Mouse (Mus musculus) heart, adult 8-10 months (tissue): Measurements from ENCODE around the gene Mff. TPM values are rescaled to one million over a fixed set of nuclear protein-coding genes. Genes with fewer than 3 reads are reported as not detected.

ENCODE experiments used
- DNase-seq: peaks from one replicate; pipeline ENCODE4 v3.0.0; 2022; ENCODE audit warnings: low spot score
- total RNA-seq, 4 experiments: library from RNA; stranded (reverse); gene quantifications; 2 replicates each; pipeline ENCODE4 v1.2.4; 2022

The Mff gene
- 100 to 1,000 TPM; 150 to 163 (median 154) TPM for total RNA-seq

DNA sequence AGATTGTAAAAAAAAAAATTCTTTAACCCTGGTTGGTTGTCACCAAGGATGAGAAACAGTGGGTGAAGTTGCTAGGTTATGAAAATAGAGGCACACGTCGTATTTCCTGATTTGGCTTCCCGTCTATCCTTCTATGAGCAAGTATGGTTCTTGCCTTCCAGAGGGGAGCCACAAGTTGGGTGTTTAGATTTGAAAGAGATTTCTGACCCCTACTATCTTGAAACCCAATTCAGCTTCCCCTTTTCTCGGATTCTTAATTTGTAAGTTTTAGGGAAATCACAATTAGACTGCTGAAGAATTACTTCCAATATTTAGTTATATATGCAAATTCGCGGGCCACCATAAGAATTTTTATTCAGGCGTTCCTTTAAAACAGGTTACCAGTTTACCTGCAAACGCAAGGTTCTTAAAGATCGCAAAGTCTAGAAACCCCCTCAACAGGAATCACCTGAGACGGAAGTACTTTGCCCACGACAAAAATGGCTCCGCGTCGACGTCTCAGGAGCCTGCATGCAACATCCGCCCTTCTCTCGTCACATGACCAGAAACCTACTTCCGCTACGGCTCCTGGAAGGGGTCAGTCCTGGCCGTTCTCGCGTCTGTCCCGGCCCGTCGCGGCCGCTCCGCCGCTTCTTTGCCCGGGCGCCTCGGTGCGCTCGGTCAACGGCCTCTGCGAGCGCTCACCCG lies at the start of gene Mff:
TSS of gene Mff (plus strand) at position 552 of the 687 bp plus-strand sequence.
- DNase-seq = peak; percentile 97

- no peak for DNase-seq
Measured at GRCm38 (mm10) chr1:82686328-82686727, 38.4 kb upstream of the Mff start.

GRCm38 (mm10) chr1:82686866-82687265 lies 37.8 kb upstream of the Mff start:
- no peak for DNase-seq

- DNase-seq = no peak
Measured at GRCm38 (mm10) chr1:82687931-82688330, 36.8 kb upstream of the Mff start.

DNA sequence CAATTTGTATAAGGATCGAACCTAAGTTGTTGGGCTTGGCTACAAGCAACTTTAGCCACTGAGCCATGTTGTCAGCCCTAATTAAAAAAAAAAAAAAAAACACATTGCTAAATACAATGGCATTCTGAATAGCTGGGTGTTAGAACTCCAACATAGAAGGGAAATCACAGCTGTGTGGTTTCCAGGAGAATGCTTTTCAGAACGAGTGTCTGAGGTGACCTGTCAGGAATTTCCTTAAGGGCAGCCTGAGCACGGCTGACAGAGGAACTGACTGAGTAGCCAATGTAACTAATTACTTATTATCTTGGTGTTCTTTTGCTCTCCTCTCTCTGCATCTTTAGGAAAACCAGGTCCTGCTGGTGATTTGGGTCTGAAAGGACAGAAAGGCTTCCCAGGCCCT lies 28.8 kb upstream of the Mff start:
- DNase-seq = no peak

DNA sequence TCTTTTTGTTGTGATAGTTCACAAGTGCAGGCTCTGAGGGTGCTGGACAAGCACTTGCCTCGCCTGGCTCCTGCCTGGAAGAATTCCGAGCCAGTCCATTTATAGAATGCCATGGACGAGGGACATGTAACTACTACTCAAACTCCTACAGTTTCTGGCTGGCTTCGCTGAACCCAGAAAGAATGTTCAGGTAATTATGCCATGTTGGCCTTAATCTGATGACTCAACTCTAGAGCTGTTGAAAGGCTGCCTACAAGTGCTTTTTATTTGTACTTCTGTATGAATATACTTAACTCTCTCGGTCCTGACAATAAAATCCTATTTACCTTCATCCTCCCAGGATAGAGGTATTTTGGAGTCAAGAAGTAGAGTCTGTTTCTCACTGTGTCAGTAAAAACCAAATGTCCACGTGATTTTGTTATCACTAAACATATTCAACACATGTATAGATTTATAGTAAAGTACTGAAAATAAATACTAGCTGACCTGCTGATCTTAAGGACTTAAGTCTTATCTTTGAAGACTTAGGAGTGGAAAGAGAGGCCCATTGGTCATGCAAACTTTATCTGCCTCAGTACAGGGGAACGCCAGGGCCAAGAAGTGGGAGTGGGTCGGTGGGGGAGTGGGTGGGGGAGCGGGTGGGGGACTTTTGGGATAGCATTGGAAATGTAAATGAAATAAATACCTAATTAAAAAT lies 6.7 kb upstream of the Mff start:
- no peak for DNase-seq

- no peak for DNase-seq
Measured at GRCm38 (mm10) chr1:82725026-82725874, 560 bp downstream of the Mff start.

- no peak for DNase-seq
Measured at GRCm38 (mm10) chr1:82725875-82726185, 1.1 kb downstream of the Mff start.

DNA sequence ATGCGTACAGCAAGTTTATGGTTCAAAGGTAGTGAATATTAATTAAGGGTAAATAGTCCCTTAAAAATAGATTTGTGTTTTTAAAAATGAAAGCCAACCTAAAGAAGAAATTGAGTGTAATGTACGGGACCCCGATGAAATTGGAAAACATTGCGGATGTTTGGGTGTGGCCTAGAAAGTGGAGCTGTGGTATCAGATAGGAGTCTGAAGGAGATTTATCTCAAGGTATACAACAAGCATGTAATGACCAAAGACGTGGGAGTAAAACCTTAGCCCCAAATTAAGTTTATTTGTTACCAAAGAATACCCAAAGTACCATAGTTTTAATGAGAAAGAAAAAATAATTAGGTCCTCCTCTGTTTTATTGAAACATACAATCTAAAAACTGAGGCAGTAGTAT lies 1.8 kb downstream of the Mff start:
- no peak for DNase-seq

- DNase-seq = no peak
Measured at GRCm38 (mm10) chr1:82733357-82733756, 8.7 kb downstream of the Mff start.

- DNase-seq = no peak
Measured at GRCm38 (mm10) chr1:82738066-82738465, 13.4 kb downstream of the Mff start.

GRCm38 (mm10) chr1:82741539-82741938 lies 16.8 kb downstream of the Mff start:
- no peak for DNase-seq

GRCm38 (mm10) chr1:82743962-82744361 lies 19.3 kb downstream of the Mff start:
- no peak for DNase-seq

- DNase-seq = no peak
Measured at GRCm38 (mm10) chr1:82746408-82746807, 21.7 kb downstream of the Mff start.

DNA sequence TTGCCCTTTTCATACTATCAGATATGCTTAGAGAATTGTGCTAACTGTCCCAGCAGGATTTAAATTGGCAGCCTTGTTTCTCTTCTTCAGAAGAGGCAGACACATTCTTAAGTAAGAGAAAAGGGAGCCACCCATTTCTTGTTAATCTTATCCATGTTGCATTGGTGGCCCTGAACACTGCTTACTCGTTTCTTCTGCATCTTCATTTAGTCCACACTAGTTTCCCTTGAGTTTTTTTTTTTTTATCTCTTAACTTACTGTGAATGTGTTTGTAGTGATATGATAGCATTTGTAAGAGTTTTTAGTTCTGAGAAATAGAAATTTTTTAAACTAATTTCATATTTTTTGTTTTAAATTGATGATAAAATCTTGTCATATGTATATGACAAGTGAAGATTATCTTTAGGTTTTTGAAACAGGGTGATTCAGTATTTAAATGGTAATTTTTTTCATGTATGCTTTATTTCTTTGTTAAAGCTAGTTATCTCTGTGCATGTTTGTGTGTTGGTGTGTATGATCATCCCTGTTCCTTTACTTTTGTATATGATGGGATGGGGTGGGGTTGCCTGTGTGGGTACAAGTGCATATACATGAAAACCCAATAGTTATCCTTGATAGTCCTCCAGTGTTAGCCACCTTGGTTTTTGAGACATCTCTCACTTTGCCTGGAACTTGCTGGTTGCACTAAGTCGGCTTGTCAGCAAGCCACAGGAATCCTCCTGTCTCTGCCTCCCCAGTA lies 23.2 kb downstream of the Mff start:
- no peak for DNase-seq

DNA sequence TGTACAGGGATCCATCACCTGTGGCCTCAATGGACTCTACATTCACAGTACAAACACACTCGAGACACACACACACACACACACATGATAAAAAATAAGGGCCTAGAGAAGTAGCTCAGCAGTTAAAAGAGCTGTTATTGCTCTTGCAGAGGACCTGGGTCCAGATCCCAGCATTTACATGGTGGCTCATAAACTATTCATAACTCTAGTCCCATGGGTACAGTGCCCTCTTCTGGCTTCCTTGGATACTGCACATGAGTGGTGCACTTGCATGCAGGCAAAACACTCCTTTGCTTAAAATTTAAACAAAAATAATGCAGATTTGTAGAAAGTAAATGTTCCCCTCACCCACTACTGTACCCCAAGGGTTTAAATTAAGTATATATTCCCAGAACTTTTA lies 34.8 kb downstream of the Mff start:
- DNase-seq = no peak

DNA sequence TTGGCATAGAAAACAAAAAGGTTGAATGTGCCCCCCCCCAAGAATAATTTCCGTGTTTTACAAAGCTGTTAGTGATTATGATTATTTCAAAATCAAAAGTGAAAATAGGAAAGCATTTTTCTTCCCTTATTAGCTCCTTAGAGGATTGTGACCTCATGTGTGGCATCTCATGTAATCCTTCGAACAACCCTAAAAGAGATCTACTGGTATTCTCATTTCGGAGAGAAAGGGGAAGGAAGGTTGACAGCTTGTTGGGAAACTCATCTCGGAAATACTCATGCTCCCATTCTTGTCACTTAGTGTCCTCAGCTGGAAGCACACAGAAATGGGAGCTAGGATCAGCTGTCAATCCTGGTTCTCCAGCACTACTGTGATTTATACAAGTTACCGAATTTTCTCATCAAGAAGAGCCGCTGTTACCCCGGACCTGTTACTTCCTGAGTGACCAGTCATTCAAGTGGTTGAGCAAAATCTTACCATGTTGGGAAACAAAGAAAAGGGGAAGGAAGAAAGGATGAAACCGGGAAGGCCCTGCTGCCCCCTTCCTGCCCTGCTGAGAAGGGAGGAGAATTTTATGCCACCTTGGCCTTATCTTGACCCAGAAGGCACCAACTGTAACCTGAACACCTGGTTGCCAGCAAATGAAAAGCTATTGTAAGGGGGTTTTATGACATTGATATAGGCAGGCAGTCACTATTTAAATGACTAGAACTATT lies 36.9 kb downstream of the Mff start:
- DNase-seq = no peak

GRCm38 (mm10) chr1:82762274-82762673 lies 37.6 kb downstream of the Mff start:
- no peak for DNase-seq

DNA sequence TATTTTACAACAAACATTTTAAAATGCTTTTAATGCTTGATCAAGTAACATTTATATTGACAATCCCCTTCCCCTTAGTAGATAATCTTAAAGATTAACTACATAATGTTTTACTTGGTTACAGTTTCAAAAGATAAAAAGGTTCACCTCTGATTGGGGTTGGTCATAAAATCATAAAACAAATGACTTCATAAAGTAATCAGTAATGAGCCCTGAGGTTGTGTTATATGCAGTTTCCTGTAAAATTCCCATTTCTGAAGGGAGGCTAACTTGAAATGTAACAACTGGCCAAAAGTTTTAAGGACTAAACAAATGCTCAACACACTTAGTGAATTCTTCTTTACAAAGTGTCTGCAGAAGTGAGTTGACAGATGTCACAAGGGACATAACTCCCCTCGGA lies 41.5 kb downstream of the Mff start:
- no peak for DNase-seq

DNA sequence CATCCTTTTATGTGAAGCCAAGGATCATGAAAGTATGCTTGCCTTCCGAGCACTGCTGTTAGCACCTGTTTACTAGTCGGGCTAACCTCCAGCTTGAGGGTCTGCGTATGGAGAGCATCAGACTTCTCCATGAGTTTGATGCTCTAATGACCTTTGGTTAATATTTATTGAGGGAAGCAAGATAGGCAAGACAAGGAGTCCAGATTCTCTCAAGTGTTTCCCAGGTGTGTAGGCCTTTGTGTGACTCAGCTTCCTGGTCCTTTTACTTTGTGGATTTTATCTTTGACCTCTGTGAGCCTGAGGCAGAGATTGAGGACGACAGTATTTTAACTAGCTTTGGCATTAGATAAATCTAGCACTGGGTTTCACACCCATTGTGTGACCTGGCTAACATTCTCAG lies 42.0 kb downstream of the Mff start:
- no peak for DNase-seq

DNA sequence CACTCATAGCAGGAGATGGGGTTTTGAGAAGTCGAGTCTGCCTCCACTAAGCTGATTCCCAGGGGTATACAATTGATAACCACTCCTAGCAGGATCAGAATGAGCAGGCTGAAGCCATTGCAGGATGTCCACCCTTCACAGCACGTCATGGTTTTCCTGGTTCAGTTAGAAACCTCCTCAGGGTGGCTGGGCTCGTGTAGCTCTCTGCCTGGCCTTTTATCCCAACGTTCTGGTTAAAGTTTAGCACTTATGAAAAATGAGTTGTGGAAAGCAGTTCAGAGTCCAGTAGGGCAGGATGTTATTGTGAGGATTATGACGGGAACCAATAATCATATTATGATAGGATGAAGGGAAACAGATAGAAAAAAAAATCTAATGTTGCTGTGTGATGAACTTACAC lies 43.6 kb downstream of the Mff start, which contains the start of gene Tm4sf20:
TSS of gene Tm4sf20 (minus strand) at position 193 of the 400 bp plus-strand sequence.
- DNase-seq = no peak
